Mouse (Mus musculus) layer of hippocampus, postnatal 25 days (tissue): ENCODE results near the gene Dgcr6. TPM values are rescaled to one million over a fixed set of nuclear protein-coding genes. Genes with fewer than 3 reads are reported as not detected.
A peak's percentile ranks its signal among the peaks of the same experiment; 100 is the strongest.

Experiments used
- DNase-seq, 2 experiments: peaks; one replicate each; pipeline ENCODE4 v3.0.0; 2022; ENCODE audit warnings: mixed read lengths in 2 of 2, low spot score in 1 of 2; ENCODE audit errors: extremely low spot score in 1 of 2
- total RNA-seq, 2 experiments: library from RNA; stranded (reverse); gene quantifications; 2 replicates each; pipeline ENCODE4 v1.2.3; 2021

Gene Dgcr6
- total RNA-seq, 2 experiments from 2014 or later, result 76.0 to 85.6 TPM

GRCm38 (mm10) chr16:18116467-18116866, 63.8 kb downstream of the Dgcr6 start:
- DNase-seq, result no peak

GRCm38 (mm10) chr16:18118285-18118684, 65.6 kb downstream of the Dgcr6 start:
- no peak for DNase-seq

GRCm38 (mm10) chr16:18119031-18119730, 66.5 kb downstream of the Dgcr6 start:
- DNase-seq, result peak in 1 of 2 experiments; percentile 56

Other genes starting within 250 kb of the Dgcr6 start
- 1 to 10 TPM; 3.6 to 3.7 TPM for gene B830017H08Rik, start 219.7 kb upstream of the Dgcr6 start, total RNA-seq
- gene Car15, start 214.5 kb upstream of the Dgcr6 start, total RNA-seq, result 10 to 100 TPM; 12.9 to 13.5 TPM
- 1 to 10 TPM; 2.4 to 2.7 TPM for gene Gm20518, start 161.2 kb upstream of the Dgcr6 start, total RNA-seq
- under 1 TPM in 1 of 2 experiments, not detected in 1; 0.15 TPM for gene Tssk1, start 158.6 kb upstream of the Dgcr6 start, total RNA-seq
- 100 to 1,000 TPM; 103 to 114 TPM for gene Dgcr2, start 154.3 kb upstream of the Dgcr6 start, total RNA-seq
- not detected for gene Tssk2, start 154.2 kb upstream of the Dgcr6 start, total RNA-seq
- gene Ess2, start 141.5 kb upstream of the Dgcr6 start, total RNA-seq, result 10 to 100 TPM; 26.3 to 32.1 TPM
- not detected for gene Gsc2, start 137.8 kb upstream of the Dgcr6 start, total RNA-seq
- 10 to 100 TPM; 52.6 to 53.5 TPM for gene Slc25a1, start 124.6 kb upstream of the Dgcr6 start, total RNA-seq
- not detected for gene Vpreb2, start 72.4 kb upstream of the Dgcr6 start, total RNA-seq
- gene Prodh, start 37.3 kb downstream of the Dgcr6 start, total RNA-seq, result 10 to 100 TPM; 37.2 to 38.6 TPM
- gene Rtn4r, start 74.8 kb downstream of the Dgcr6 start, total RNA-seq, result 100 to 1,000 TPM; 102 to 111 TPM
- gene Ccdc188, start 165.0 kb downstream of the Dgcr6 start, total RNA-seq, result not detected
- 10 to 100 TPM; 77.0 to 95.9 TPM for gene Zdhhc8, start 182.3 kb downstream of the Dgcr6 start, total RNA-seq
- gene Trmt2a, start 195.8 kb downstream of the Dgcr6 start, total RNA-seq, result 10 to 100 TPM; 46.4 to 57.9 TPM
- 10 to 100 TPM; 92.2 to 97.2 TPM for gene Ranbp1, start 195.9 kb downstream of the Dgcr6 start, total RNA-seq
- gene Gm49776, start 205.5 kb downstream of the Dgcr6 start, total RNA-seq, result under 1 TPM in 1 of 2 experiments, not detected in 1; 0.79 TPM
- gene Dgcr8, start 236.4 kb downstream of the Dgcr6 start, total RNA-seq, result 10 to 100 TPM; 38.6 to 40.3 TPM